Mouse (Mus musculus) limb, embryonic 11.5 days (tissue): ENCODE measurements around the gene Midn. TPM values are rescaled to one million over a fixed set of nuclear protein-coding genes. Genes with fewer than 3 reads are reported as not detected.

ENCODE experiments used
- ATAC-seq: fragments of 200-750 bp; cut with Nextera tagmentation; 2 replicates; pipeline ENCODE4 v1.8.0; 2017; ENCODE audit warnings: low read depth; ENCODE audit not compliant: insufficient number of reproducible peaks, low FRiP score, low TSS enrichment
- DNase-seq: peaks from one replicate; pipeline ENCODE4 v3.0.0-alpha.2; 2015; ENCODE audit warnings: low spot score
- H3K27ac ChIP-seq: fragments of 300-500 bp; sonication (generic); replicated peaks from 2 replicates; pipeline ENCODE4 v1.5.1; 2014; ENCODE audit warnings: low read depth, mild to moderate bottlenecking, low read length
- H3K27me3 ChIP-seq: fragments of 300-500 bp; sonication (generic); 2 replicates; pipeline ENCODE4 v1.6.1; 2014; ENCODE audit warnings: mild to moderate bottlenecking, low read length, mixed read lengths; ENCODE audit not compliant: control insufficient read depth, insufficient read depth
- H3K36me3 ChIP-seq: fragments of 300-500 bp; sonication (generic); 2 replicates; pipeline ENCODE4 v1.6.1; 2014; ENCODE audit warnings: mild to moderate bottlenecking, low read length, moderate library complexity, mixed read lengths; ENCODE audit not compliant: control insufficient read depth, insufficient read depth
- H3K4me1 ChIP-seq: fragments of 300-500 bp; sonication (generic); 2 replicates; pipeline ENCODE4 v1.6.1; 2014; ENCODE audit warnings: low read length, mixed read lengths; ENCODE audit not compliant: control insufficient read depth, insufficient read depth
- H3K4me2 ChIP-seq: fragments of 300-500 bp; sonication (generic); 2 replicates; pipeline ENCODE4 v1.6.1; 2014; ENCODE audit warnings: low read depth, mild to moderate bottlenecking, moderate library complexity; ENCODE audit not compliant: severe bottlenecking
- H3K4me3 ChIP-seq: fragments of 300-500 bp; sonication (generic); 2 replicates; pipeline ENCODE4 v1.5.1; 2014; ENCODE audit warnings: low read depth, low read length
- H3K9ac ChIP-seq: fragments of 300-500 bp; sonication (generic); 2 replicates; pipeline ENCODE4 v1.6.1; 2014; ENCODE audit warnings: mild to moderate bottlenecking, low read length
- H3K9me3 ChIP-seq: fragments of 300-500 bp; sonication (generic); 2 replicates; pipeline ENCODE4 v1.6.1; 2016; ENCODE audit warnings: low read length; ENCODE audit not compliant: control insufficient read depth
- WGBS: fragments of 180-500 bp; shearing (Covaris S2); extraction: QIAGEN DNeasy Blood & Tissue Kit; methylation state at CpG from one replicate; pipeline ENCODE4 v1.1.7; 2014; 5-methylcytosine and 5-hydroxymethylcytosine counted together
- polyA plus RNA-seq: library from polyadenylated mRNA; unstranded; fragments of >200 nt; fragmentation: Nextera tagmentation; extraction: Ambion mirVana; gene quantifications from 2 replicates; pipeline ENCODE4 v1.2.1, GENCODE M21; 2014

The Midn gene
- polyA plus RNA-seq, 1 experiment from 2014 or later = 60.9 TPM

DNA sequence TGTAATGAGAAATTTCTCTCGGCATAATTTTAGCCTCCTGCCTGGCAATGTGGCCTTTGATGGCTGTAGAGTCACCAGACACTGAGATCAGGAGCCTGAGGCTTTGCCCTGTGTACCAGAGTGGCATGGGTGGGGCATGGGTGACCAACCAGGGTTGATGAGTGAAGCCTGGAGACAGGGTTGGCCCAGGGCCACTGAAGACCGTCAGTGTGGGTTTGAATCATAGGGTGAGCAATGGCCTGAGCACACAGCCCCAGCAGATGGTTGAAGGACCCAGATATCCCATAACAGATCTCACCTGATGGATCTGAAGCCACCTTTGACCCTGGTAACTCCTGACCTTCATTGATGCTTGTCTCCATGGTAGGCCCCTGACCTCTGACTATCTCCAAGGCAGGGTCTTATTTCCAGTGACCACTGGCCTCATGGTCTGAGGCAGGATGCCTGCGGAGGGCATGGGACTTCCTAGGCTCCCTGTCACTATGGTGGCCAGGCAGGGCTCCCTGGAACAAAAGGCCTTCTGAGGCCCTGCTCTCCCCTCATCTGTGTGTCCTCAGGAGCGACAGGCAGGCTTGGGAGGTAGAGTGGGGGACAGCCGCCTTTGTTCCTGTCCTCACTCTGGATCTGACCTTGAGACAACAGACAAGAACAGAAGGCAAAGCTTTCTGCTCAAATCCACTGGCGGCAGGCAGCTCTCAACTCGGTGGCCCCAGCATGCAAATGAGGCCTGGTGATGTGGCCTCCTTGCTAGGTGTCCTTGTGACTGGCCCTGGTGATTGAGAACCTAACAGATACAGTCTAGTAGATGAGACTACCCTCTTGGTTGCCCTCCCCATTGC, 29.6 kb downstream of the Midn start:
- H3K4me2 ChIP-seq = no peak overlapping the region
- peaks cover 13% of the 10 kb centered on the region; the same call in 1 of the 2 replicates for H3K4me1 ChIP-seq
- H3K9me3 ChIP-seq = no peaks in the 10 kb centered on the region
- 74% methylated on average over 7 of the region's 7 CpGs for WGBS
- ATAC-seq = no peak
- DNase-seq = no peak
- H3K4me3 ChIP-seq = no peak overlapping the region
- no peak overlapping the region for H3K9ac ChIP-seq
- H3K27ac ChIP-seq = no peak overlapping the region
- no peaks in the 10 kb centered on the region for H3K27me3 ChIP-seq
- no peaks in the 10 kb centered on the region for H3K36me3 ChIP-seq

DNA sequence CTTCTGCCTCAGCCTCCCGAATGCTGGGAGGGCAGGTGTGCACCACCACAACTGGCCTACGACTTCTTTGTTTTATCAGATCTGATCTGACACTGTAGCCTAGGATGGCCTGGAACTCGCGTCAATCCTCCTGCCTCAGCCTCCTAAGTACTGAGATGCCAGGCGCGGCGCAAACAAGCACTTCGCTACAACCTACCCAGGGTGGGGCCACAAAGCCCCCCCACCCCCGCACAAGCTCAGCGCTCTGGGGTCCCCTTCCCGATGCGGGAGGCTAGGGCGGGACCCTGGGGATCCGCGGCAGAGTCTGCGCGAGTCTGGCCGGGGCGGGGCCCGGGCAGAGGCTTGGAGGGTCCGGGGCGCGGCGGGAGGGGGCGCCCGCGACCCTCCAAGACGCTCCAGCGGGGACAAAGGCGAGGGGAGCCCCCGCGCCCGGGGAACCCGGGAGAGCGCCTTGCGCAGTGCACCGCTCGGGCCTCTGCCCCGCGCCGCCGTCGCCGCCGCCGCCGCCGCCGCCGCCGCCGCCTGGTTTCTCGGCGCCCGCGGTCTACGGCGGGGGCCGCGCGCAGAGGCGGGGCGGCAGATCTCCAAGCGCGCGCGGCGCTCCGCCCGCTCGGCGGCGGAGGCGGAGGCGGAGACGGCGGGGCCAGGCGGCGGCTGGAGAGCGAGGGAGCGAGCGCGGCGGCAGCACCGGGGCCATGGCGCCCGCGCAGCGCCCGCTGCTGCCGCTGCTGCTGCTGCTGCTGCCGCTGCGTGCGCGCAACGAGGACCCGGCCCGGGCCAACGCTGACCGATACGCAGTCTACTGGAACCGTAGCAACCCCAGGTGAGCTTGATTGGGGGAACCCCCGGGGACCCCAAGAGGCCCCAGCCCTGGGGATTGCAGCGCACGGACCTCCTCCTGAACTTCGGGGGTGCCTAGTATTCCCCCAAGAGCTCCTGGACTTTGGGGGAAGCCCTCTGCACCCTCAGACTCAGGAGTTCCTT, 31.3 kb downstream of the Midn start, which contains the start of gene Efna2:
Gene Efna2 (plus strand): TSS at position 415 of the 984 bp plus-strand sequence.
- Histone ChIP-seq H3K4me1 (peaks cover 13% of the 10 kb centered on the region; the same call in 1 of the 2 replicates), H3K9me3 (no peaks in the 10 kb centered on the region), H3K9ac (peak within 1 kb of the TSS; percentile 97), H3K36me3 (no peaks in the 10 kb centered on the region), H3K27me3 (no peaks in the 10 kb centered on the region), H3K27ac (peak within 1 kb of the TSS; percentile 44), H3K4me2 (peak within 1 kb of the TSS; percentile 55), H3K4me3 (peak within 1 kb of the TSS; percentile 85)
- DNase-seq (peak; percentile 75), ATAC-seq (peak; percentile 63)
- 2% methylated on average over 77 of the region's 106 CpGs for WGBS

DNA sequence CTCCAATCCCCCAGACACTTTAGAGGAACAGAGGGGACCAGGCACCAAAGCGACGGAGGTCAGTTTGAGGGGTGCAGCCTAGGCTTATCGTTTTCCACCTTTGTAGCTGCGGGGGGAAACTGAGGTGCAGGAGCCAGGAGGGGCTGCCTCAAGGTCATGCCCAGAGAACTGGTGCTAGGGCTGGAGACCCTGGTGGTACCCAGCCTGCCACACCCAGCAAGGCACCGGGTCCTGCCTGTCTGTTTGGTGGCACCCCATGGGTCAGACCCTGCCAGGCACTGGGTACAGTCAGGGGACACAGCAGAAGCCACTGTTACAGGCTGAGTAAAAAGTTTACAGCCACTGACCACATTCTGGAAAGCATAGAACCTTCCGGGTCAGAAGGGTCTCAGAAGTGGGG, 32.2 kb downstream of the Midn start:
- DNase-seq (no peak), ATAC-seq (no peak)
- Histone ChIP-seq H3K27me3 (no peaks in the 10 kb centered on the region), H3K4me2 (peak overlapping the region; percentile 55), H3K9me3 (no peaks in the 10 kb centered on the region), H3K4me1 (peaks cover 16% of the 10 kb centered on the region), H3K27ac (peak overlapping the region; percentile 82), H3K9ac (peak overlapping the region; percentile 97), H3K36me3 (no peaks in the 10 kb centered on the region), H3K4me3 (peak overlapping the region; percentile 85)
- WGBS = 40% methylated on average over 6 of the region's 6 CpGs

DNA sequence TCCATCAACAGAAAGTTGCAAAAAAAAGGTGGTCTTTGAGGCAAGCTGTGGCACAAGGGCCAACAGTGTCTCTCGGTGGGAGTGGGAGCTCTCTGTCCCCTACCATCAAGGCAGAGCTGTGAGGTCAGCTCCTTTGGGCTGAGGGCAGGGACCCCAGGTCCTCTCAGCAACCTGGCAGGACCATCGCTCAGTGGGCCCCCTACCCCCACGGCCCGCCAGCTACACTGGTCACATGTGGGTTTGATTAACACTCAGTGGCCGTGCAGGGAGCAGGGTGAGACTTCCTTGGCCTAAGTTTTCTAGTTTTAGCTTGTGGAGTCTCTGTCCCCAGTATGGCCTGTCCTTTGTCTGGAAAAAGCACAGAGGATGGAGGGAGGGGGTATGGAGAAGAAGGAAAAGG, 32.8 kb downstream of the Midn start:
- ATAC-seq (no peak), DNase-seq (peak; percentile 65)
- Histone ChIP-seq H3K4me1 (peaks cover 14% of the 10 kb centered on the region), H3K27ac (peak overlapping the region; percentile 82), H3K36me3 (no peaks in the 10 kb centered on the region), H3K4me3 (peak overlapping the region; percentile 85), H3K4me2 (peak overlapping the region; percentile 55), H3K9ac (peak overlapping the region; percentile 97), H3K27me3 (no peaks in the 10 kb centered on the region), H3K9me3 (no peaks in the 10 kb centered on the region)
- 11% methylated on average over 5 of the region's 5 CpGs for WGBS

DNA sequence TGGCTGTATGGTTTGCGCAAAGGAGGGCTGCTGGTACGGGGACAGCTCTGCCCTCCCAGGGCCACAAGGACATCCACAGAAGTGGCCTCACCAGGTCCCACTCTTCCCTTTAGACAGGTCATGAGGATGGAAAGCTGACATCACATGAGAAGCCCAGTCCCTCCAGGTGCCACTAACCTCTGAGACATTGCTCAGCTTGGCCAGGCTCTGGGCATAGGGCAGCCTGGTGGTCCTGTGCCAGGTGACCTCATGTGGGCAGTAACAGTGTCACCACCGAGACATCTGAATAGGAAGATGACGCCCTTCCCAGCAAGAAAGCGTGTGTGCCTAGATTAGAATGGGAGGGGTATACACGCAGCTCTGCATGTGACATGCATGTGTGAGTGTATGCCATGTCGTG, 34.5 kb downstream of the Midn start:
- no peaks in the 10 kb centered on the region for H3K27me3 ChIP-seq
- H3K27ac ChIP-seq = no peak overlapping the region
- no peak overlapping the region for H3K9ac ChIP-seq
- no peak overlapping the region for H3K4me3 ChIP-seq
- ATAC-seq (no peak), DNase-seq (no peak)
- H3K36me3 ChIP-seq = peaks cover 4% of the 10 kb centered on the region; the same call in 1 of the 2 replicates
- peaks cover 16% of the 10 kb centered on the region for H3K4me1 ChIP-seq
- no peak overlapping the region for H3K4me2 ChIP-seq
- no peaks in the 10 kb centered on the region for H3K9me3 ChIP-seq
- WGBS = 97% methylated on average over 7 of the region's 7 CpGs

DNA sequence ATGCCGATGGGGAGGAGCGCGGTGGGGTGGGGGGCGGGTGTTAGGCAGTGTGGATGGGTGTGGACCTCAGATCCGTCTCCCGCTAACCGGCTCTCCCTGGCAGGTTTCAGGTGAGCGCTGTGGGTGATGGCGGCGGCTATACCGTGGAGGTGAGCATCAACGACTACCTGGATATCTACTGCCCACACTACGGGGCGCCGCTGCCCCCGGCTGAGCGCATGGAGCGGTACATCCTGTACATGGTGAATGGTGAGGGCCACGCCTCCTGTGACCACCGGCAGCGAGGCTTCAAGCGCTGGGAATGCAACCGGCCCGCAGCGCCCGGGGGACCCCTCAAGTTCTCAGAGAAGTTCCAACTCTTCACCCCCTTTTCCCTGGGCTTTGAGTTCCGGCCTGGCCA, 38.6 kb downstream of the Midn start:
- Histone ChIP-seq H3K27me3 (peaks cover 26% of the 10 kb centered on the region), H3K27ac (no peak overlapping the region), H3K4me2 (no peak overlapping the region), H3K4me1 (peaks cover 21% of the 10 kb centered on the region), H3K36me3 (peaks cover 12% of the 10 kb centered on the region), H3K9me3 (no peaks in the 10 kb centered on the region), H3K4me3 (no peak overlapping the region), H3K9ac (no peak overlapping the region)
- ATAC-seq (no peak), DNase-seq (no peak)
- 37% methylated on average over 27 of the region's 27 CpGs for WGBS

DNA sequence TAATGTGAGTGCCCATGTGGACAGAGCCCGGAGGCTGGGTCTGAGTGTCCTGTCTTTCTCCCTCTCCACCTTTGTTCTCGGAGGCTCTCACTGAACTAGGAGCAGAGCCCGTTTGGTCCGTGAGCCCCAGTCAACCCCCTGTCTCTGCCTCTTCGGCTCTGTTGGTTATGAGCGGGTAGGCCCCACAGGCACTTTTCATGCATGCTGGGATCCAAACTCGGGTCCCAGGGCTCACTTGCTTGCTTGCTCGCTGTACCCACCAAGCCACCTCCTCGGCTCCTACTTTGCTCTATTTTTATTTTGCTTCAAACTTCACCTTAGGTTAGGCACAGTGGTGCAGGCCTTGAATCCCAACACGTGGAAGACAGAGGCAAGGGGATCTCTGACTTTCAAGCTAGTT, 39.7 kb downstream of the Midn start:
- ATAC-seq = no peak
- DNase-seq = no peak
- Histone ChIP-seq H3K27ac (no peak overlapping the region), H3K9me3 (no peaks in the 10 kb centered on the region), H3K4me1 (peaks cover 21% of the 10 kb centered on the region), H3K4me3 (no peak overlapping the region), H3K9ac (no peak overlapping the region), H3K36me3 (peaks cover 12% of the 10 kb centered on the region), H3K4me2 (no peak overlapping the region), H3K27me3 (peaks cover 26% of the 10 kb centered on the region)
- WGBS = 87% methylated on average over 10 of the region's 10 CpGs

DNA sequence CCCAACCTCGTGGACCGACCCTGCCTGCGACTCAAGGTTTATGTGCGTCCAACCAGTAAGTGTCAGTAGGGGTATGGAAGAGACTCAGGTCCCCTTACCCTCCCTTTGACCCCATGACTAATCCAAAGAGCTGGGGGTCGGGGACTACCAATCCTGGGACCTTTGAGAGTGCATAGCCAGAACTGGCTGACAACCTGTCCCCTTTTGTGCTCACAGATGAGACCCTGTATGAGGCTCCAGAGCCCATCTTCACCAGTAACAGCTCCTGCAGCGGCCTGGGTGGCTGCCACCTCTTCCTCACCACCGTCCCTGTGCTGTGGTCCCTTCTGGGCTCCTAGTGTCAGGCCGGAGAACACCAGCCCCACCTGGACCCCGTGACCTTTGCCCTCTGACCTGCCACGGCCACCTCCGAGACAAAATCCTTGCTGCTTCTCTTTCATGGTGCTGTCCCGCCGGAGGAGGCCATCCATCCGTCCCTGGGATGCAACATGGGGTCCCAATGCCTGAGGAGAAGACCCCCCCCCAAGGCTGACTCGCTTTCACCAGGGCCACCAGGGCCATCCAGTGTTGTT, 40.5 kb downstream of the Midn start:
- ATAC-seq (no peak), DNase-seq (no peak)
- peaks cover 21% of the 10 kb centered on the region for H3K4me1 ChIP-seq
- H3K36me3 ChIP-seq = peaks cover 12% of the 10 kb centered on the region
- H3K9me3 ChIP-seq = no peaks in the 10 kb centered on the region
- no peak overlapping the region for H3K27ac ChIP-seq
- peaks cover 26% of the 10 kb centered on the region for H3K27me3 ChIP-seq
- WGBS = 74% methylated on average over 15 of the region's 15 CpGs
- H3K4me3 ChIP-seq = no peak overlapping the region
- no peak overlapping the region for H3K9ac ChIP-seq
- H3K4me2 ChIP-seq = no peak overlapping the region
